Mouse (Mus musculus) heart, adult 2 months (tissue): ENCODE data around the gene Cntnap1.

ENCODE experiments used
- CTCF ChIP-seq: fragments of 200-600 bp; IDR thresholded peaks from 2 replicates; pipeline ENCODE4 v1.8.1; 2022; ENCODE audit warnings: antibody characterized with exemption, mild to moderate bottlenecking, moderate library complexity
- EP300 ChIP-seq: fragments of 200-500 bp; IDR thresholded peaks from 2 replicates; pipeline ENCODE4 v1.6.1; 2011; ENCODE audit warnings: low read depth, low read length, control low read depth; ENCODE audit not compliant: insufficient read depth
- POLR2A ChIP-seq: fragments of 200-500 bp; IDR thresholded peaks from 2 replicates; pipeline ENCODE4 v1.6.1; 2011; ENCODE audit warnings: mild to moderate bottlenecking, low read depth, low read length, control low read depth; ENCODE audit not compliant: insufficient read depth

DNA sequence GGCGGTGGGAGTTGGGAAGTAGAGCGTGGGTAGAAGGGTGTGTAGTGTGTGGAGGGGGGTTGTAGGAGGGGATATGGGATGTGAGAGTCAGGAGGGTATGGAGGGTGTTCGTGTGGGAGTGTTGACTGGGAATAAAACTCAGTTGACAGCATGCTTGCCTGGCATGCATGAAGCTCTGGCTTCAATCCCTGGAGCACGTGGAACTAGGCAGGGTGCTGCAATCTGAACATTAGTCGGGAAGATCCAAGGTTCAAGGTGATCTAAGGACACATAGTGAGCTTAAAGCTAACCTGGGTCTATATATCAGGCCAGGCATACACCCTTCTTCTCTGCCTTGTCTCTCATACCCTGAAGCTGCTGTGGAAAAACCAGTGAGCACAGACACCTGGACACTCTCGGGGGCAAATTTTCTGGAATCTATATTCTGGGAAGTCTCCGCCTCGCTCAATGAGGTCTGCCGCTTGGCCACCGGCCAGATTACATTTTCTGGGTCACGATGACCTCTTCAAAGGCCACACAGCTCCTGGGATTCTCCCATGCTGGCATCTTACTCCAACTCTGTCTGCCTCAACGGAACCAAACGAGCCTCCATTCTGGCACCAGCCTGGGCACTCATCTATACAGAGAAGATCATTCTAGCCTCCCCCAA is 36.0 kb upstream of the Cntnap1 start:
- no peak for TF ChIP-seq CTCF
- no peak for TF ChIP-seq POLR2A
- TF ChIP-seq EP300 = 0 out of 2 replicates have a peak, but pooled peaks have one; percentile 75
